Mouse (Mus musculus) gastrocnemius, postnatal 36 days (tissue): ENCODE measurements around the gene Scgb1b7. TPM values are rescaled to one million over a fixed set of nuclear protein-coding genes. Genes with fewer than 3 reads are reported as not detected.
"Not testable (repeated sequence)": the region's sequence is repeated elsewhere in the genome, so short reads cannot be mapped to it uniquely, and the experiment has no call there.

Source experiments
- DNase-seq, 2 experiments: peaks; one replicate each; pipeline ENCODE4 v3.0.0; 2022
- intact Hi-C: fragments of 180-260 bp; cut with DNase I; formaldehyde crosslinking; loops from one replicate; pipeline ENCODE4 v1.15.1; 2025
- long read RNA-seq, 2 experiments: library from polyadenylated mRNA; stranded (forward); transcript quantifications; one replicate each; pipeline ENCODE4 v2.0.0; 2021
- total RNA-seq, 2 experiments: library from RNA; stranded (reverse); gene quantifications; 2 replicates each; pipeline ENCODE4 v1.2.3; 2021

Scgb1b7 gene
- total RNA-seq = not detected
- long read RNA-seq, experiment 1 = 0 reads
- long read RNA-seq, experiment 2 = 0 reads

GRCm38 (mm10) chr7:31712365-31712764 lies at the start of gene Scgb1b7:
Gene Scgb1b7 (plus strand): TSS chr7:31712665.
- DNase-seq, intact Hi-C loops: not testable (repeated sequence)

- intact Hi-C loops, DNase-seq: not testable (repeated sequence)
Measured at GRCm38 (mm10) chr7:31705657-31706056, 6.8 kb upstream of the Scgb1b7 start, which contains the start of gene Scgb2b7. Gene Scgb2b7 (minus strand): TSS chr7:31705757.

Other genes starting within 250 kb of the Scgb1b7 start
- gene Scgb2b7, start 6.9 kb upstream of the Scgb1b7 start, total RNA-seq = not detected